In genomic region chr2:76980146-76980545, GRCm38 (mm10) we compare ENCODE assay signal across 9 mouse cellular contexts. TPM values are rescaled to one million over a fixed set of nuclear protein-coding genes. Genes with fewer than 3 reads are reported as not detected.
DNase-seq lines count a peak whose midpoint lies in the region; ATAC-seq and TF ChIP-seq lines count a peak whose summit lies in the region.
"Had no signal": no experiment of that assay in that cellular context is flagged by ENCODE, and none has a peak within 500 bp of the region (broad histone marks: within the 10 kb centered on the region; RNA-seq: fewer than 3 reads in every experiment).

No protein-coding gene starts in this region.

- peak; percentile 60 for TF ChIP-seq CTCF in forebrain, postnatal 0 days (IDR thresholded peaks at IDR 0.05; ENCODE audit: low read depth)
- peak; percentile 45 for TF ChIP-seq CTCF in cortical plate, adult 2 months (IDR thresholded peaks at IDR 0.05; ENCODE audit: extremely low read depth, insufficient read depth, low read length)

- no peaks in the 10 kb centered on the region for H3K4me1 ChIP-seq in forebrain, postnatal 0 days (ENCODE audit: insufficient read depth)
- H3K4me1 ChIP-seq in forebrain, embryonic 16.5 days (replicated peaks; ENCODE audit: control insufficient read depth, insufficient read depth, low read length): no peaks in the 10 kb centered on the region
- no peaks in the 10 kb centered on the region for H3K4me1 ChIP-seq in cortical plate, adult 2 months (ENCODE audit: control insufficient read depth, insufficient read depth, low read length)
- H3K4me1 ChIP-seq in intestine, embryonic 16.5 days (ENCODE audit: control insufficient read depth, insufficient read depth, low read length): 0 out of 2 replicates have a peak, but pooled peaks cover 4% of the 10 kb centered on the region

- H3K27ac ChIP-seq in forebrain, postnatal 0 days (ENCODE audit: low read depth, low read length): no peak overlapping the region
- H3K27ac ChIP-seq in forebrain, embryonic 16.5 days (ENCODE audit: low read length): no peak overlapping the region
- H3K27ac ChIP-seq in cortical plate, adult 2 months (ENCODE audit: insufficient read depth, low read length): no peak overlapping the region
- no peak overlapping the region for H3K27ac ChIP-seq in intestine, embryonic 16.5 days (ENCODE audit: low read length)
- H3K27ac ChIP-seq: macrophage had no signal

- intact Hi-C loops in left cerebral cortex, postnatal 36 days (cut with DNase I): no loop called here

- H3K9ac ChIP-seq in forebrain, postnatal 0 days: no peak overlapping the region
- H3K9ac ChIP-seq in forebrain, embryonic 16.5 days (replicated peaks; ENCODE audit: low read depth, low read length): no peak overlapping the region
- H3K9ac ChIP-seq in intestine, embryonic 16.5 days (ENCODE audit: low read depth, low read length): no peak overlapping the region

- DNase-seq in forebrain, postnatal 0 days: no peak
- peak; percentile 69 for DNase-seq in retina, postnatal 1 day
- DNase-seq in spleen, postnatal 14 days (ENCODE audit: low spot score in 2 of 2): no peak
- DNase-seq in left cerebral cortex, postnatal 36 days (ENCODE audit: low spot score in 2 of 2): no peak

- H3K4me2 ChIP-seq in forebrain, postnatal 0 days (ENCODE audit: low read depth): no peak overlapping the region
- H3K4me2 ChIP-seq in forebrain, embryonic 16.5 days (ENCODE audit: low read length): no peak overlapping the region
- no peak overlapping the region for H3K4me2 ChIP-seq in intestine, embryonic 16.5 days (ENCODE audit: low read depth, low read length)

- no peak for ATAC-seq in forebrain, postnatal 0 days
- ATAC-seq in forebrain, embryonic 16.5 days: no peak
- peak; percentile 54 for ATAC-seq in CD4-positive, CD25-positive, alpha-beta regulatory T cell, adult 4 months
- peak; percentile 67 for ATAC-seq in intestine, embryonic 16.5 days

- no peaks in the 10 kb centered on the region for H3K27me3 ChIP-seq in forebrain, postnatal 0 days (ENCODE audit: insufficient read depth, low read length)
- H3K27me3 ChIP-seq in forebrain, embryonic 16.5 days (replicated peaks; ENCODE audit: control insufficient read depth, insufficient read depth, low read length): no peaks in the 10 kb centered on the region
- H3K27me3 ChIP-seq in intestine, embryonic 16.5 days (replicated peaks; ENCODE audit: control insufficient read depth, insufficient read depth, low read length): no peaks in the 10 kb centered on the region

- WGBS in forebrain, postnatal 0 days: 56% methylated on average over 9 of the region's 9 CpGs
- 56% methylated on average over 9 of the region's 9 CpGs for WGBS in forebrain, embryonic 16.5 days
- WGBS in intestine, embryonic 16.5 days: 53% methylated on average over 9 of the region's 9 CpGs

- H3K36me3 ChIP-seq in forebrain, postnatal 0 days (ENCODE audit: insufficient read depth): no peaks in the 10 kb centered on the region
- H3K36me3 ChIP-seq in forebrain, embryonic 16.5 days (ENCODE audit: control insufficient read depth, insufficient read depth): no peaks in the 10 kb centered on the region
- no peaks in the 10 kb centered on the region for H3K36me3 ChIP-seq in intestine, embryonic 16.5 days (ENCODE audit: control insufficient read depth, insufficient read depth, low read length)

- H3K9me3 ChIP-seq in forebrain, postnatal 0 days (ENCODE audit: low read length): no peaks in the 10 kb centered on the region
- no peaks in the 10 kb centered on the region for H3K9me3 ChIP-seq in forebrain, embryonic 16.5 days (ENCODE audit: control insufficient read depth, low read length)
- no peaks in the 10 kb centered on the region for H3K9me3 ChIP-seq in intestine, embryonic 16.5 days (ENCODE audit: control insufficient read depth, low read length)

- H3K4me3 ChIP-seq in forebrain, postnatal 0 days (ENCODE audit: low read depth, low read length): no peak overlapping the region
- no peak overlapping the region for H3K4me3 ChIP-seq in forebrain, embryonic 16.5 days (replicated peaks; ENCODE audit: low read length)
- H3K4me3 ChIP-seq in cortical plate, adult 2 months (ENCODE audit: insufficient read depth, low read length): no peak overlapping the region
- no peak overlapping the region for H3K4me3 ChIP-seq in intestine, embryonic 16.5 days (ENCODE audit: low read length)

- no peak for TF ChIP-seq POLR2A in cortical plate, adult 2 months (IDR thresholded peaks at IDR 0.05; ENCODE audit: extremely low read depth, insufficient read depth, low read length)

RNA-seq across cellular contexts. Expression of gene Ttn, which starts 2.2 kb away (rescaled TPM):
- total RNA-seq in forebrain, postnatal 0 days (2014; rRNA removed): 0.46 and 0.81 TPM in 2 replicates
- 0.10 and 0.22 TPM in 2 replicates for polyA plus RNA-seq in forebrain, postnatal 0 days (2015; fragmentation: Nextera tagmentation; extraction: Ambion mirVana)
- polyA plus RNA-seq in forebrain, embryonic 16.5 days (2015; fragmentation: Nextera tagmentation; extraction: Ambion mirVana): 0.22 and 0.40 TPM in 2 replicates
- polyA plus RNA-seq in CD4-positive, CD25-positive, alpha-beta regulatory T cell, adult 4 months (2017; shearing (Covaris generic)): 1 to 10 TPM; 5.5 to 9.2 TPM
- 0.10 and 0.13 TPM in 2 replicates for polyA plus RNA-seq in cortical plate, adult 2 months (2012; rRNA removed)
- polyA plus RNA-seq in intestine, embryonic 16.5 days (2015; fragmentation: Nextera tagmentation; extraction: Ambion mirVana): 0.44 and 0.50 TPM in 2 replicates
- total RNA-seq in left cerebral cortex, postnatal 36 days (2021): under 1 TPM; 0.36 to 0.81 TPM
- polyA plus RNA-seq: macrophage had no signal

Comparison
In these comparisons a context has a peak if more than half of its experiments do, and no peak if none do; other contexts are left out.
1. ATAC-seq: peak in CD4-positive, CD25-positive, alpha-beta regulatory T cell, adult 4 months (single experiment) and intestine, embryonic 16.5 days (single experiment); none in forebrain, postnatal 0 days (single experiment) and forebrain, embryonic 16.5 days (single experiment).